Mouse (Mus musculus) liver, adult 2 months (tissue): ENCODE results near the gene BC024978.

Experiments
- CTCF ChIP-seq: fragments of 200-500 bp; IDR thresholded peaks from 2 replicates; pipeline ENCODE4 v1.5.1; 2011; ENCODE audit warnings: low read depth, low read length, control low read depth
- POLR2A ChIP-seq: fragments of 200-500 bp; IDR thresholded peaks from 2 replicates; pipeline ENCODE4 v1.6.1; 2011; ENCODE audit warnings: low read length, control low read depth; ENCODE audit not compliant: insufficient read depth; ENCODE audit errors: extremely low read depth

DNA sequence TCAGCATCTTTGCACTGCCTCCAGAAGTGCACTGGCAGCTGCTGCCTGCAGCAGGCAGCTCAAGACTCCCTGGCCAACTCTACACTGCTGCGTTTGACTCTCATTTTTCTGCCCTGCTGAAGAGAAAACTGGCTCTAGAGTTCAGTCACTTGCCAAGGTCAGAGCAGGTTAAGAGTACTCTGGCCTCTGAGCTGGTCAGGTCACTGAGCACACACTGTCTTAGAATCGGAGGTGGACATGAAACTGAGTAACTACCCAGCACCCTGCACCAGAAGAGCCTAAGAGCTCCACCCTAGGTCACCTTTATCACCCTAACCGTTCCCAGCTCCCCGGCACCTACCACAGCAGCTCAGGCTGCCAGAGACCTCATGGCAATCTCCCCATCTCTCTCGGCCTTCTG is 9.6 kb upstream of the BC024978 start:
- TF ChIP-seq CTCF (no peak), POLR2A (no peak)
